Mouse (Mus musculus) neural tube, embryonic 12.5 days (tissue): Measurements from ENCODE around the gene Pnpla2. TPM values are rescaled to one million over a fixed set of nuclear protein-coding genes. Genes with fewer than 3 reads are reported as not detected.

Experiments used
- ATAC-seq: fragments of 200-750 bp; cut with Nextera tagmentation; 2 replicates; pipeline ENCODE4 v1.8.0; 2017; ENCODE audit warnings: low read depth, mild to moderate bottlenecking, moderate TSS enrichment, moderate library complexity; ENCODE audit not compliant: low FRiP score
- H3K27ac ChIP-seq: fragments of 300-500 bp; sonication (generic); 2 replicates; pipeline ENCODE4 v1.5.1; 2016
- H3K27me3 ChIP-seq: fragments of 300-500 bp; sonication (generic); replicated peaks from 2 replicates; pipeline ENCODE4 v1.6.1; 2016; ENCODE audit warnings: mild to moderate bottlenecking
- H3K36me3 ChIP-seq: fragments of 300-500 bp; sonication (generic); 2 replicates; pipeline ENCODE4 v1.6.1; 2016; ENCODE audit warnings: mild to moderate bottlenecking
- H3K4me1 ChIP-seq: fragments of 300-500 bp; sonication (generic); 2 replicates; pipeline ENCODE4 v1.6.1; 2016
- H3K4me2 ChIP-seq: fragments of 300-500 bp; sonication (generic); replicated peaks from 2 replicates; pipeline ENCODE4 v1.6.1; 2016; ENCODE audit warnings: mild to moderate bottlenecking
- H3K4me3 ChIP-seq: fragments of 300-500 bp; sonication (generic); 2 replicates; pipeline ENCODE4 v1.5.1; 2016
- H3K9ac ChIP-seq: fragments of 300-500 bp; sonication (generic); 2 replicates; pipeline ENCODE4 v1.6.1; 2016; ENCODE audit warnings: mild to moderate bottlenecking
- H3K9me3 ChIP-seq: fragments of 300-500 bp; sonication (generic); 2 replicates; pipeline ENCODE4 v1.6.1; 2016; ENCODE audit warnings: mild to moderate bottlenecking
- WGBS: fragments of 180-500 bp; shearing (Covaris S2); methylation state at CpG from one replicate; pipeline ENCODE4 v1.1.7; 2016; 5-methylcytosine and 5-hydroxymethylcytosine counted together
- polyA plus RNA-seq: library from polyadenylated mRNA; unstranded; fragments of >200 nt; fragmentation: Nextera tagmentation; extraction: Ambion mirVana; gene quantifications from 2 replicates; pipeline ENCODE4 v1.2.1, GENCODE M21; 2016

Pnpla2 gene
- polyA plus RNA-seq, 1 experiment from 2014 or later: 15.8 TPM

- Histone ChIP-seq H3K27ac (no peak overlapping the region), H3K4me1 (peaks cover 32% of the 10 kb centered on the region), H3K9me3 (no peaks in the 10 kb centered on the region), H3K36me3 (no peaks in the 10 kb centered on the region), H3K9ac (no peak overlapping the region), H3K4me3 (no peak overlapping the region), H3K4me2 (0 out of 2 replicates have a peak overlapping the region, but pooled peaks have one; percentile 26), H3K27me3 (peaks cover 19% of the 10 kb centered on the region)
- ATAC-seq: no peak
- 70% methylated on average over 5 of the region's 5 CpGs for WGBS
These were observed 29.5 kb downstream of the Pnpla2 start for GRCm38 (mm10) chr7:141484186-141485120.

- no peak overlapping the region for H3K27ac ChIP-seq
- H3K4me3 ChIP-seq: no peak overlapping the region
- no peak overlapping the region for H3K4me2 ChIP-seq
- no peaks in the 10 kb centered on the region for H3K36me3 ChIP-seq
- H3K27me3 ChIP-seq: peaks cover 19% of the 10 kb centered on the region
- no peak overlapping the region for H3K9ac ChIP-seq
- no peak for ATAC-seq
- WGBS: 74% methylated on average over 2 of the region's 2 CpGs
- peaks cover 32% of the 10 kb centered on the region for H3K4me1 ChIP-seq
- H3K9me3 ChIP-seq: no peaks in the 10 kb centered on the region
These were observed 30.2 kb downstream of the Pnpla2 start for GRCm38 (mm10) chr7:141485186-141485585.

- H3K4me1 ChIP-seq: peaks cover 32% of the 10 kb centered on the region
- H3K9me3 ChIP-seq: no peaks in the 10 kb centered on the region
- ATAC-seq: no peak
- H3K27me3 ChIP-seq: peaks cover 19% of the 10 kb centered on the region
- no peak overlapping the region for H3K9ac ChIP-seq
- H3K36me3 ChIP-seq: no peaks in the 10 kb centered on the region
- H3K4me3 ChIP-seq: no peak overlapping the region
- no peak overlapping the region for H3K27ac ChIP-seq
- 88% methylated on average over 2 of the region's 2 CpGs for WGBS
- no peak overlapping the region for H3K4me2 ChIP-seq
These were observed 30.6 kb downstream of the Pnpla2 start for GRCm38 (mm10) chr7:141485606-141486005.

- H3K4me1 ChIP-seq: peaks cover 28% of the 10 kb centered on the region
- H3K4me3 ChIP-seq: no peak overlapping the region
- no peak overlapping the region for H3K27ac ChIP-seq
- H3K4me2 ChIP-seq: no peak overlapping the region
- peaks cover 19% of the 10 kb centered on the region for H3K27me3 ChIP-seq
- ATAC-seq: no peak
- 88% methylated on average over 1 of the region's 1 CpGs for WGBS
- no peaks in the 10 kb centered on the region for H3K36me3 ChIP-seq
- no peaks in the 10 kb centered on the region for H3K9me3 ChIP-seq
- no peak overlapping the region for H3K9ac ChIP-seq
These were observed 31.2 kb downstream of the Pnpla2 start for GRCm38 (mm10) chr7:141486239-141486638.

GRCm38 (mm10) chr7:141487141-141487540 is 32.1 kb downstream of the Pnpla2 start:
- ATAC-seq: no peak
- H3K36me3 ChIP-seq: peaks cover 6% of the 10 kb centered on the region; the same call in 1 of the 2 replicates
- peaks cover 17% of the 10 kb centered on the region for H3K27me3 ChIP-seq
- H3K9me3 ChIP-seq: no peaks in the 10 kb centered on the region
- H3K4me1 ChIP-seq: peaks cover 20% of the 10 kb centered on the region
- WGBS: 66% methylated on average over 7 of the region's 7 CpGs
- H3K27ac ChIP-seq: peak overlapping the region; percentile 23; the same call in 1 of the 2 replicates
- 0 out of 2 replicates have a peak overlapping the region, but pooled peaks have one; percentile 13 for H3K9ac ChIP-seq
- no peak overlapping the region for H3K4me2 ChIP-seq
- no peak overlapping the region for H3K4me3 ChIP-seq

GRCm38 (mm10) chr7:141491151-141491550 is 36.2 kb downstream of the Pnpla2 start:
- H3K27ac ChIP-seq: no peak overlapping the region
- 80% methylated on average over 2 of the region's 2 CpGs for WGBS
- peaks cover 6% of the 10 kb centered on the region; the same call in 1 of the 2 replicates for H3K4me1 ChIP-seq
- ATAC-seq: no peak
- no peaks in the 10 kb centered on the region for H3K9me3 ChIP-seq
- no peaks in the 10 kb centered on the region for H3K27me3 ChIP-seq
- no peak overlapping the region for H3K4me3 ChIP-seq
- no peak overlapping the region for H3K4me2 ChIP-seq
- H3K9ac ChIP-seq: no peak overlapping the region
- H3K36me3 ChIP-seq: peaks cover 20% of the 10 kb centered on the region

- H3K4me2 ChIP-seq: no peak overlapping the region
- 85% methylated on average over 5 of the region's 5 CpGs for WGBS
These were observed 37.7 kb downstream of the Pnpla2 start for GRCm38 (mm10) chr7:141492738-141493137.

GRCm38 (mm10) chr7:141493729-141494128 is 38.7 kb downstream of the Pnpla2 start:
- H3K4me1 ChIP-seq: no peaks in the 10 kb centered on the region
- H3K36me3 ChIP-seq: peaks cover 22% of the 10 kb centered on the region
- H3K9ac ChIP-seq: no peak overlapping the region
- H3K27ac ChIP-seq: no peak overlapping the region
- no peaks in the 10 kb centered on the region for H3K9me3 ChIP-seq
- H3K27me3 ChIP-seq: no peaks in the 10 kb centered on the region
- no peak overlapping the region for H3K4me3 ChIP-seq
- ATAC-seq: no peak
- no peak overlapping the region for H3K4me2 ChIP-seq
- WGBS: 88% methylated on average over 1 of the region's 1 CpGs

More at GRCm38 (mm10) chr7:141492738-141493137, 37.7 kb downstream of the Pnpla2 start:
- H3K36me3 ChIP-seq: peaks cover 20% of the 10 kb centered on the region
- no peak overlapping the region for H3K9ac ChIP-seq
- no peaks in the 10 kb centered on the region for H3K9me3 ChIP-seq
- no peak for ATAC-seq
- no peaks in the 10 kb centered on the region for H3K27me3 ChIP-seq
- H3K4me1 ChIP-seq: no peaks in the 10 kb centered on the region
- H3K27ac ChIP-seq: no peak overlapping the region
- H3K4me3 ChIP-seq: no peak overlapping the region

GRCm38 (mm10) chr7:141495379-141495778 is 40.4 kb downstream of the Pnpla2 start:
- ATAC-seq: no peak
- 90% methylated on average over 2 of the region's 2 CpGs for WGBS
- Histone ChIP-seq H3K4me3 (no peak overlapping the region), H3K27me3 (no peaks in the 10 kb centered on the region), H3K9ac (no peak overlapping the region), H3K4me1 (no peaks in the 10 kb centered on the region), H3K27ac (no peak overlapping the region), H3K36me3 (peaks cover 33% of the 10 kb centered on the region), H3K4me2 (no peak overlapping the region), H3K9me3 (no peaks in the 10 kb centered on the region)

GRCm38 (mm10) chr7:141495940-141496339 is 40.9 kb downstream of the Pnpla2 start:
- H3K27me3 ChIP-seq: no peaks in the 10 kb centered on the region
- WGBS: 93% methylated on average over 4 of the region's 4 CpGs
- peaks cover 33% of the 10 kb centered on the region for H3K36me3 ChIP-seq
- H3K9ac ChIP-seq: no peak overlapping the region
- H3K4me2 ChIP-seq: no peak overlapping the region
- H3K9me3 ChIP-seq: no peaks in the 10 kb centered on the region
- H3K4me3 ChIP-seq: no peak overlapping the region
- no peak overlapping the region for H3K27ac ChIP-seq
- no peaks in the 10 kb centered on the region for H3K4me1 ChIP-seq
- no peak for ATAC-seq

- WGBS: 93% methylated on average over 3 of the region's 3 CpGs
These were observed 42.6 kb downstream of the Pnpla2 start for GRCm38 (mm10) chr7:141497600-141497999.

GRCm38 (mm10) chr7:141501820-141502555 is 47.0 kb downstream of the Pnpla2 start:
- Histone ChIP-seq H3K4me1 (no peaks in the 10 kb centered on the region), H3K9me3 (0 out of 2 replicates have a peak, but pooled peaks cover 4% of the 10 kb centered on the region), H3K27me3 (no peaks in the 10 kb centered on the region), H3K9ac (no peak overlapping the region), H3K27ac (no peak overlapping the region), H3K4me2 (no peak overlapping the region), H3K4me3 (no peak overlapping the region), H3K36me3 (peaks cover 18% of the 10 kb centered on the region; the same call in 1 of the 2 replicates)
- ATAC-seq: no peak
- 90% methylated on average over 7 of the region's 7 CpGs for WGBS

More at GRCm38 (mm10) chr7:141497600-141497999, 42.6 kb downstream of the Pnpla2 start:
- Histone ChIP-seq H3K9ac (no peak overlapping the region), H3K27me3 (no peaks in the 10 kb centered on the region), H3K36me3 (peaks cover 28% of the 10 kb centered on the region), H3K4me1 (no peaks in the 10 kb centered on the region), H3K4me3 (no peak overlapping the region), H3K27ac (no peak overlapping the region), H3K4me2 (no peak overlapping the region), H3K9me3 (no peaks in the 10 kb centered on the region)
- ATAC-seq: no peak
